ENCODE assay signal across 8 mouse cellular contexts in genomic region chr6:145341301-145342193, GRCm38 (mm10).
DNase-seq lines count a peak whose midpoint lies in the region; ATAC-seq and TF ChIP-seq lines count a peak whose summit lies in the region.

No protein-coding gene starts in this region.

- peak overlapping the region; percentile 69 for H3K4me2 ChIP-seq in heart, embryonic 11.5 days
- peak overlapping the region; percentile 95 for H3K4me2 ChIP-seq in kidney, embryonic 15.5 days
- peak overlapping the region; percentile 84 for H3K4me2 ChIP-seq in limb, embryonic 15.5 days
- H3K4me2 ChIP-seq in midbrain, postnatal 0 days (ENCODE audit: low read depth, low read length, poor library complexity, severe bottlenecking) = peak overlapping the region; percentile 87

- peak; percentile 92 for DNase-seq in CD4-positive helper T cell, adult 2 months (ENCODE audit: low read depth, low spot score)
- DNase-seq in brain, embryonic 14.5 days (ENCODE audit: low read depth) = peak; percentile 96
- peak; percentile 97 for DNase-seq in midbrain, postnatal 0 days (ENCODE audit: low spot score)
- DNase-seq in spleen, postnatal 10 days (ENCODE audit: low spot score in 2 of 2) = peak; percentile 54 to 84

- peak overlapping the region; percentile 43 for H3K4me3 ChIP-seq in heart, embryonic 11.5 days (ENCODE audit: low read depth, low read length)
- H3K4me3 ChIP-seq in kidney, embryonic 15.5 days (replicated peaks) = peak overlapping the region; percentile 48
- H3K4me3 ChIP-seq in limb, embryonic 15.5 days = peak overlapping the region; percentile 47
- H3K4me3 ChIP-seq in midbrain, postnatal 0 days (ENCODE audit: low read depth, low read length) = peak overlapping the region; percentile 47

- peak overlapping the region; percentile 65 for H3K27ac ChIP-seq in heart, embryonic 11.5 days (ENCODE audit: low read depth, low read length)
- peak overlapping the region; percentile 92 for H3K27ac ChIP-seq in kidney, embryonic 15.5 days
- H3K27ac ChIP-seq in limb, embryonic 15.5 days = peak overlapping the region; percentile 88
- peak overlapping the region; percentile 77 for H3K27ac ChIP-seq in midbrain, postnatal 0 days (ENCODE audit: low read depth, low read length)

- H3K36me3 ChIP-seq in heart, embryonic 11.5 days (ENCODE audit: control insufficient read depth, insufficient read depth, low read length) = no peaks in the 10 kb centered on the region
- H3K36me3 ChIP-seq in kidney, embryonic 15.5 days = no peaks in the 10 kb centered on the region
- H3K36me3 ChIP-seq in limb, embryonic 15.5 days = no peaks in the 10 kb centered on the region
- H3K36me3 ChIP-seq in midbrain, postnatal 0 days (ENCODE audit: insufficient read depth, low read length) = no peaks in the 10 kb centered on the region

- peak; percentile 65 for ATAC-seq in erythroblast, adult 5-6 weeks (replicated peaks; ENCODE audit: low FRiP score, poor library complexity, severe bottlenecking)
- peak; percentile 31; the same call in 1 of the 2 replicates for ATAC-seq in heart, embryonic 11.5 days (replicated peaks; ENCODE audit: insufficient number of reproducible peaks, low FRiP score, low TSS enrichment)
- peak; percentile 38 for ATAC-seq in kidney, embryonic 15.5 days (replicated peaks; ENCODE audit: low FRiP score)
- peak; percentile 62 for ATAC-seq in limb, embryonic 15.5 days (ENCODE audit: insufficient number of reproducible peaks, low FRiP score, low TSS enrichment, low read depth)
- peak; percentile 50; the same call in 1 of the 2 replicates for ATAC-seq in midbrain, postnatal 0 days (ENCODE audit: low FRiP score)

- peak; percentile 76; the same call in 1 of the 2 replicates for TF ChIP-seq CTCF in brain, embryonic 14.5 days (IDR thresholded peaks at IDR 0.05; ENCODE audit: borderline replicate concordance, extremely low read depth, insufficient read depth, insufficient read length)
- peak; percentile 91 for TF ChIP-seq CTCF in midbrain, postnatal 0 days (IDR thresholded peaks at IDR 0.05)

- H3K27me3 ChIP-seq in heart, embryonic 11.5 days (ENCODE audit: control insufficient read depth, insufficient read depth, low read length) = peaks cover 12% of the 10 kb centered on the region
- 0 out of 2 replicates have a peak, but pooled peaks cover 3% of the 10 kb centered on the region for H3K27me3 ChIP-seq in kidney, embryonic 15.5 days
- H3K27me3 ChIP-seq in limb, embryonic 15.5 days = peaks cover 8% of the 10 kb centered on the region; the same call in 1 of the 2 replicates
- H3K27me3 ChIP-seq in midbrain, postnatal 0 days (ENCODE audit: insufficient read depth, low read length) = no peaks in the 10 kb centered on the region

- H3K4me1 ChIP-seq in heart, embryonic 11.5 days (ENCODE audit: control insufficient read depth, insufficient read depth, low read length) = peaks cover 6% of the 10 kb centered on the region; the same call in 1 of the 2 replicates
- peaks cover 12% of the 10 kb centered on the region for H3K4me1 ChIP-seq in kidney, embryonic 15.5 days
- peaks cover 3% of the 10 kb centered on the region; the same call in 1 of the 2 replicates for H3K4me1 ChIP-seq in limb, embryonic 15.5 days
- no peaks in the 10 kb centered on the region for H3K4me1 ChIP-seq in midbrain, postnatal 0 days (ENCODE audit: insufficient read depth, low read length)

- TF ChIP-seq POLR2A in brain, embryonic 14.5 days (IDR thresholded peaks at IDR 0.05; ENCODE audit: borderline replicate concordance, extremely low read depth, insufficient read depth, insufficient read length, poor library complexity, severe bottlenecking) = no peak

- peak overlapping the region; percentile 16 for H3K9ac ChIP-seq in heart, embryonic 11.5 days (ENCODE audit: low read depth, low read length)
- H3K9ac ChIP-seq in kidney, embryonic 15.5 days = peak overlapping the region; percentile 43
- H3K9ac ChIP-seq in limb, embryonic 15.5 days = peak overlapping the region; percentile 28; the same call in 1 of the 2 replicates
- H3K9ac ChIP-seq in midbrain, postnatal 0 days (replicated peaks; ENCODE audit: low read length, poor library complexity, severe bottlenecking) = peak overlapping the region; percentile 37; the same call in 1 of the 2 replicates

- under 1% methylated on average over 33 of the region's 33 CpGs for WGBS in heart, embryonic 11.5 days (ENCODE audit: insufficient replicate concordance)
- under 1% methylated on average over 33 of the region's 33 CpGs for WGBS in kidney, embryonic 15.5 days
- WGBS in limb, embryonic 15.5 days = under 1% methylated on average over 33 of the region's 33 CpGs
- WGBS in midbrain, postnatal 0 days = under 1% methylated on average over 33 of the region's 33 CpGs

- H3K9me3 ChIP-seq in heart, embryonic 11.5 days (replicated peaks; ENCODE audit: control insufficient read depth, low read length) = no peaks in the 10 kb centered on the region
- H3K9me3 ChIP-seq in kidney, embryonic 15.5 days (replicated peaks) = no peaks in the 10 kb centered on the region
- no peaks in the 10 kb centered on the region for H3K9me3 ChIP-seq in limb, embryonic 15.5 days
- H3K9me3 ChIP-seq in midbrain, postnatal 0 days (ENCODE audit: low read length) = no peaks in the 10 kb centered on the region

Comparison
In these comparisons a context has a peak if more than half of its experiments do, and no peak if none do; other contexts are left out.
1. Peak in every context shown above with its lines: DNase-seq, ATAC-seq, H3K4me3 ChIP-seq and H3K27ac ChIP-seq.